Mouse (Mus musculus) gastrocnemius, postnatal 14 days (tissue): ENCODE measurements at regions not wholly inside any gene's neighbourhood (a gene's known extent, or its start where the extent isn't known, plus 50 kb on each side); places are given as distances from the start of the nearest gene placed in this dataset.

Source experiments
- DNase-seq: peaks from one replicate; pipeline ENCODE4 v3.0.0; 2021; ENCODE audit warnings: mixed read lengths
- intact Hi-C: fragments of 180-260 bp; cut with DNase I; formaldehyde crosslinking; loops from one replicate; pipeline ENCODE4 v1.15.1; 2025; ENCODE audit warnings: low total_unique reads

GRCm38 (mm10) chr11:17694145-17694544 is 259.5 kb downstream of the Etaa1 start:
- intact Hi-C loops = no loop called here
- no peak for DNase-seq

GRCm38 (mm10) chr11:17708769-17709168 is 244.9 kb downstream of the Etaa1 start:
- intact Hi-C loops = no loop called here
- no peak for DNase-seq

GRCm38 (mm10) chr11:17722051-17722450 is 231.6 kb downstream of the Etaa1 start:
- intact Hi-C loops = no loop called here
- DNase-seq = no peak

GRCm38 (mm10) chr11:17727258-17728034 is 226.2 kb downstream of the Etaa1 start:
- DNase-seq = no peak
- intact Hi-C loops = no loop called here

- intact Hi-C loops = no loop called here
- no peak for DNase-seq
These were observed 220.6 kb downstream of the Etaa1 start for GRCm38 (mm10) chr11:17733075-17733474.

GRCm38 (mm10) chr11:17734519-17734918 is 219.2 kb downstream of the Etaa1 start:
- intact Hi-C loops = no loop called here

GRCm38 (mm10) chr11:17738879-17739278 is 214.8 kb downstream of the Etaa1 start:
- intact Hi-C loops = no loop called here
- DNase-seq = no peak

More at GRCm38 (mm10) chr11:17734519-17734918, 219.2 kb downstream of the Etaa1 start:
- no peak for DNase-seq

GRCm38 (mm10) chr11:17743821-17744220 is 209.9 kb downstream of the Etaa1 start:
- intact Hi-C loops = no loop called here
- no peak for DNase-seq

- intact Hi-C loops = no loop called here
These were observed 203.3 kb downstream of the Etaa1 start for GRCm38 (mm10) chr11:17750345-17750744.

GRCm38 (mm10) chr11:17759224-17759623 is 194.5 kb downstream of the Etaa1 start:
- DNase-seq = no peak
- intact Hi-C loops = no loop called here

More at GRCm38 (mm10) chr11:17750345-17750744, 203.3 kb downstream of the Etaa1 start:
- DNase-seq = no peak

GRCm38 (mm10) chr11:17763411-17763810 is 190.3 kb downstream of the Etaa1 start:
- intact Hi-C loops = no loop called here
- DNase-seq = no peak

- DNase-seq = no peak
- intact Hi-C loops = no loop called here
These were observed 189.5 kb downstream of the Etaa1 start for GRCm38 (mm10) chr11:17764146-17764545.

- no peak for DNase-seq
- intact Hi-C loops = no loop called here
These were observed 185.3 kb downstream of the Etaa1 start for GRCm38 (mm10) chr11:17768345-17768759.

GRCm38 (mm10) chr11:17768837-17769466 is 184.7 kb downstream of the Etaa1 start:
- DNase-seq = no peak
- intact Hi-C loops = no loop called here

GRCm38 (mm10) chr11:17797632-17798031 is 156.0 kb downstream of the Etaa1 start:
- DNase-seq = no peak
- intact Hi-C loops = no loop called here

GRCm38 (mm10) chr11:17807851-17808250 is 145.8 kb downstream of the Etaa1 start:
- DNase-seq = no peak
- intact Hi-C loops = no loop called here

- intact Hi-C loops = no loop called here
- DNase-seq = no peak
These were observed 141.7 kb downstream of the Etaa1 start for GRCm38 (mm10) chr11:17811829-17812559.

GRCm38 (mm10) chr11:17842642-17843041 is 111.0 kb downstream of the Etaa1 start:
- intact Hi-C loops = no loop called here

GRCm38 (mm10) chr11:17852405-17852804 is 101.3 kb downstream of the Etaa1 start:
- intact Hi-C loops = no loop called here
- DNase-seq = no peak

More at GRCm38 (mm10) chr11:17842642-17843041, 111.0 kb downstream of the Etaa1 start:
- no peak for DNase-seq

- DNase-seq = no peak
- intact Hi-C loops = no loop called here
These were observed 100.3 kb downstream of the Etaa1 start for GRCm38 (mm10) chr11:17853246-17853804.
